Mouse (Mus musculus) CH12.LX (cell line): Measurements from ENCODE around the gene Cyp4b1.

Source experiments
- BHLHE40 ChIP-seq: IDR thresholded peaks from 2 replicates; pipeline ENCODE4 v1.6.1; 2011; ENCODE audit warnings: mild to moderate bottlenecking, low read depth, low read length, improper control_type of control experiment
- POLR2A ChIP-seq: IDR thresholded peaks from 2 replicates; pipeline ENCODE4 v1.6.1; 2011; ENCODE audit warnings: low read depth, mild to moderate bottlenecking, improper control_type of control experiment, low read length

GRCm38 (mm10) chr4:115645371-115645770, 2.2 kb downstream of the Cyp4b1 start:
- no peak for TF ChIP-seq BHLHE40
- TF ChIP-seq POLR2A: no peak
